19 mouse cellular contexts compared by ENCODE assay signal in genomic region chr3:108533951-108534350, GRCm38 (mm10). TPM values are rescaled to one million over a fixed set of nuclear protein-coding genes. Genes with fewer than 3 reads are reported as not detected.
A peak's percentile ranks its signal among the peaks of the same experiment; 100 is the strongest.
DNase-seq lines count a peak whose midpoint lies in the region; ATAC-seq and TF ChIP-seq lines count a peak whose summit lies in the region.
"Had no signal": no experiment of that assay in that cellular context is flagged by ENCODE, and none has a peak within 500 bp of the region (broad histone marks: within the 10 kb centered on the region; RNA-seq: fewer than 3 reads in every experiment).

Gene 1700013F07Rik (plus strand): TSS chr3:108534150.

- no peak for TF ChIP-seq EP300 in stomach, postnatal 0 days (optimal IDR thresholded peaks at IDR 0.05)

- DNase-seq in heart, postnatal 14 days, result no peak
- no peak for DNase-seq in midbrain, embryonic 14.5 days
- no peak for DNase-seq in midbrain, postnatal 0 days (ENCODE audit: low spot score)
- DNase-seq in stomach, postnatal 0 days (ENCODE audit: low spot score), result no peak
- DNase-seq: cerebellum, adult 8-10 months; gastrocnemius, postnatal 10 days had no signal

- H3K27me3 ChIP-seq in heart, embryonic 13.5 days (replicated peaks), result peaks cover 40% of the 10 kb centered on the region
- H3K27me3 ChIP-seq in midbrain, embryonic 14.5 days (ENCODE audit: control insufficient read depth, insufficient read depth, low read length), result no peaks in the 10 kb centered on the region
- no peaks in the 10 kb centered on the region for H3K27me3 ChIP-seq in midbrain, postnatal 0 days (ENCODE audit: insufficient read depth, low read length)
- H3K27me3 ChIP-seq in intestine, embryonic 16.5 days (replicated peaks; ENCODE audit: control insufficient read depth, insufficient read depth, low read length), result peaks cover 13% of the 10 kb centered on the region
- H3K27me3 ChIP-seq in stomach, postnatal 0 days (ENCODE audit: control insufficient read depth, insufficient read depth, low read length), result no peaks in the 10 kb centered on the region; the same call in 1 of the 2 replicates

- no peak within 1 kb of the TSS for H3K4me2 ChIP-seq in heart, embryonic 13.5 days
- H3K4me2 ChIP-seq in midbrain, embryonic 14.5 days (ENCODE audit: low read length), result no peak within 1 kb of the TSS
- H3K4me2 ChIP-seq in midbrain, postnatal 0 days (ENCODE audit: low read depth, low read length, poor library complexity, severe bottlenecking), result no peak within 1 kb of the TSS
- no peak within 1 kb of the TSS for H3K4me2 ChIP-seq in intestine, embryonic 16.5 days (ENCODE audit: low read depth, low read length)
- H3K4me2 ChIP-seq in stomach, postnatal 0 days (replicated peaks; ENCODE audit: low read depth), result no peak within 1 kb of the TSS
- H3K4me2 ChIP-seq: embryonic facial prominence, embryonic 12.5 days; heart, embryonic 11.5 days; liver, embryonic 11.5 days had no signal

- 67% methylated on average over 6 of the region's 6 CpGs for WGBS in heart, embryonic 13.5 days
- 87% methylated on average over 6 of the region's 6 CpGs for whole genome bisulfite sequencing in midbrain, embryonic 14.5 days
- WGBS in midbrain, postnatal 0 days, result 89% methylated on average over 6 of the region's 6 CpGs
- 85% methylated on average over 6 of the region's 6 CpGs for WGBS in intestine, embryonic 16.5 days
- WGBS in stomach, postnatal 0 days, result 86% methylated on average over 6 of the region's 6 CpGs

- no peaks in the 10 kb centered on the region for H3K9me3 ChIP-seq in heart, embryonic 13.5 days
- no peaks in the 10 kb centered on the region for H3K9me3 ChIP-seq in midbrain, embryonic 14.5 days (ENCODE audit: control insufficient read depth, low read length)
- no peaks in the 10 kb centered on the region for H3K9me3 ChIP-seq in midbrain, postnatal 0 days (ENCODE audit: low read length)
- no peaks in the 10 kb centered on the region for H3K9me3 ChIP-seq in intestine, embryonic 16.5 days (ENCODE audit: control insufficient read depth, low read length)
- H3K9me3 ChIP-seq in stomach, postnatal 0 days (ENCODE audit: control insufficient read depth, low read length), result no peaks in the 10 kb centered on the region
- H3K9me3 ChIP-seq: embryonic facial prominence, embryonic 12.5 days; G1E; hindbrain, embryonic 10.5 days; midbrain, embryonic 10.5 days; neural tube, embryonic 13.5 days had no signal

- H3K4me1 ChIP-seq in heart, embryonic 13.5 days, result peaks cover 27% of the 10 kb centered on the region
- H3K4me1 ChIP-seq in midbrain, embryonic 14.5 days (ENCODE audit: control insufficient read depth, insufficient read depth, low read length), result peaks cover 12% of the 10 kb centered on the region; the same call in 1 of the 2 replicates
- peaks cover 3% of the 10 kb centered on the region; the same call in 1 of the 2 replicates for H3K4me1 ChIP-seq in midbrain, postnatal 0 days (ENCODE audit: insufficient read depth, low read length)
- H3K4me1 ChIP-seq in intestine, embryonic 16.5 days (ENCODE audit: control insufficient read depth, insufficient read depth, low read length), result peaks cover 11% of the 10 kb centered on the region
- H3K4me1 ChIP-seq in stomach, postnatal 0 days (replicated peaks; ENCODE audit: control insufficient read depth, insufficient read depth), result no peaks in the 10 kb centered on the region

- ATAC-seq in heart, embryonic 13.5 days (ENCODE audit: extremely low read depth, insufficient number of reproducible peaks, low FRiP score, low TSS enrichment), result no peak
- ATAC-seq in midbrain, embryonic 14.5 days (ENCODE audit: low FRiP score, low TSS enrichment), result no peak
- no peak for ATAC-seq in midbrain, postnatal 0 days (ENCODE audit: low FRiP score)
- no peak for ATAC-seq in intestine, embryonic 16.5 days
- no peak for ATAC-seq in stomach, postnatal 0 days (ENCODE audit: low FRiP score, low TSS enrichment)
- no peak for ATAC-seq in megakaryocyte-erythroid progenitor cell, adult 5-6 weeks (replicated peaks; ENCODE audit: low FRiP score, low TSS enrichment, poor library complexity, severe bottlenecking)
- ATAC-seq: CD4-positive, CD25-positive, alpha-beta regulatory T cell, adult 4 months had no signal

- peak within 1 kb of the TSS; percentile 44; the same call in 1 of the 2 replicates for H3K9ac ChIP-seq in heart, embryonic 13.5 days
- no peak within 1 kb of the TSS for H3K9ac ChIP-seq in midbrain, embryonic 14.5 days (replicated peaks; ENCODE audit: low read length)
- no peak within 1 kb of the TSS for H3K9ac ChIP-seq in midbrain, postnatal 0 days (replicated peaks; ENCODE audit: low read length, poor library complexity, severe bottlenecking)
- H3K9ac ChIP-seq in intestine, embryonic 16.5 days (ENCODE audit: low read depth, low read length), result no peak within 1 kb of the TSS
- H3K9ac ChIP-seq in stomach, postnatal 0 days (ENCODE audit: low read length), result no peak within 1 kb of the TSS
- H3K9ac ChIP-seq: embryonic facial prominence, embryonic 12.5 days; neural tube, embryonic 13.5 days had no signal

- H3K4me3 ChIP-seq in heart, embryonic 13.5 days, result no peak within 1 kb of the TSS
- H3K4me3 ChIP-seq in midbrain, embryonic 14.5 days (replicated peaks; ENCODE audit: low read depth, low read length), result no peak within 1 kb of the TSS
- no peak within 1 kb of the TSS for H3K4me3 ChIP-seq in midbrain, postnatal 0 days (ENCODE audit: low read depth, low read length)
- H3K4me3 ChIP-seq in intestine, embryonic 16.5 days (ENCODE audit: low read length), result no peak within 1 kb of the TSS
- no peak within 1 kb of the TSS for H3K4me3 ChIP-seq in stomach, postnatal 0 days (ENCODE audit: low read depth, low read length)
- H3K4me3 ChIP-seq: embryonic facial prominence, embryonic 12.5 days; hindbrain, embryonic 10.5 days; midbrain, embryonic 10.5 days had no signal

- intact Hi-C loops in heart, postnatal 14 days (cut with DNase I), result no loop called here

- no peak for TF ChIP-seq CTCF in midbrain, postnatal 0 days (IDR thresholded peaks at IDR 0.05)
- TF ChIP-seq CTCF in stomach, postnatal 0 days (IDR thresholded peaks at IDR 0.05; ENCODE audit: low read depth), result no peak

- no peaks in the 10 kb centered on the region for H3K36me3 ChIP-seq in heart, embryonic 13.5 days
- H3K36me3 ChIP-seq in midbrain, embryonic 14.5 days (ENCODE audit: control insufficient read depth, insufficient read depth, low read length), result no peaks in the 10 kb centered on the region
- no peaks in the 10 kb centered on the region for H3K36me3 ChIP-seq in midbrain, postnatal 0 days (ENCODE audit: insufficient read depth, low read length)
- no peaks in the 10 kb centered on the region for H3K36me3 ChIP-seq in intestine, embryonic 16.5 days (ENCODE audit: control insufficient read depth, insufficient read depth, low read length)
- H3K36me3 ChIP-seq in stomach, postnatal 0 days (ENCODE audit: control insufficient read depth, insufficient read depth, low read length), result no peaks in the 10 kb centered on the region
- H3K36me3 ChIP-seq: embryonic facial prominence, embryonic 12.5 days; G1E; hindbrain, embryonic 10.5 days; midbrain, embryonic 10.5 days; neural tube, embryonic 13.5 days had no signal

- no peak within 1 kb of the TSS; the same call in 1 of the 2 replicates for H3K27ac ChIP-seq in heart, embryonic 13.5 days (replicated peaks)
- H3K27ac ChIP-seq in midbrain, embryonic 14.5 days (replicated peaks; ENCODE audit: low read depth, low read length), result 0 out of 2 replicates have a peak within 1 kb of the TSS, but pooled peaks have one; percentile 2
- no peak within 1 kb of the TSS for H3K27ac ChIP-seq in midbrain, postnatal 0 days (ENCODE audit: low read depth, low read length)
- H3K27ac ChIP-seq in intestine, embryonic 16.5 days (ENCODE audit: low read length), result peak within 1 kb of the TSS; percentile 38; the same call in 1 of the 2 replicates
- peak within 1 kb of the TSS; percentile 77 for H3K27ac ChIP-seq in stomach, postnatal 0 days (replicated peaks)
- H3K27ac ChIP-seq: embryonic facial prominence, embryonic 12.5 days; hindbrain, embryonic 10.5 days; midbrain, embryonic 10.5 days; neural tube, embryonic 13.5 days had no signal

RNA-seq across cellular contexts. Expression of gene 1700013F07Rik, which starts in this region (rescaled TPM):
- not detected in 2 replicates for polyA plus RNA-seq in heart, embryonic 13.5 days (2015; fragmentation: Nextera tagmentation; extraction: Ambion mirVana)
- total RNA-seq in heart, postnatal 14 days (2021), result not detected
- polyA plus RNA-seq in midbrain, embryonic 14.5 days (2014; fragmentation: Nextera tagmentation; extraction: Ambion mirVana), result 1.6 and 1.9 TPM in 2 replicates
- total RNA-seq in midbrain, postnatal 0 days (2014; rRNA removed), result 2.4 and 3.4 TPM in 2 replicates
- polyA plus RNA-seq in midbrain, postnatal 0 days (2015; fragmentation: Nextera tagmentation; extraction: Ambion mirVana), result 3.8 and 4.4 TPM in 2 replicates
- polyA plus RNA-seq in intestine, embryonic 16.5 days (2015; fragmentation: Nextera tagmentation; extraction: Ambion mirVana), result not detected in 2 replicates
- 0.34 TPM in 1 of 2 replicates, not detected in the other for polyA plus RNA-seq in stomach, postnatal 0 days (2015; fragmentation: Nextera tagmentation; extraction: Ambion mirVana)
- total RNA-seq in megakaryocyte-erythroid progenitor cell, adult 5-6 weeks (2014; fragmentation: Nextera tagmentation), result not detected in 2 replicates
- total RNA-seq in megakaryocyte-erythroid progenitor cell, adult 5-6 weeks (2017), result not detected in 2 replicates
- total RNA-seq: G1E; gastrocnemius, postnatal 10 days had no signal
- polyA plus RNA-seq: G1E; heart, embryonic 11.5 days; kidney, embryonic 14.5 days; large intestine, adult 2 months; liver, embryonic 11.5 days had no signal

Comparison
In these comparisons a context has a peak if more than half of its experiments do, and no peak if none do; other contexts are left out.
1. H3K27ac ChIP-seq: peak in midbrain, embryonic 14.5 days (single experiment), intestine, embryonic 16.5 days (single experiment) and stomach, postnatal 0 days (single experiment); none in heart, embryonic 13.5 days (single experiment) and midbrain, postnatal 0 days (single experiment).